Mouse (Mus musculus) layer of hippocampus, adult 9-10 months (tissue): Measurements from ENCODE around the gene Saxo1.

Experiments
- DNase-seq: peaks from one replicate; pipeline ENCODE4 v3.0.0; 2022; ENCODE audit warnings: low spot score

Saxo1 gene

GRCm38 (mm10) chr4:86527162-86528136, 30.7 kb downstream of the Saxo1 start:
- DNase-seq: no peak

- DNase-seq: no peak
Measured at GRCm38 (mm10) chr4:86524483-86524882, 33.6 kb downstream of the Saxo1 start.

- DNase-seq: no peak
Measured at GRCm38 (mm10) chr4:86523771-86524170, 34.4 kb downstream of the Saxo1 start.

- DNase-seq: no peak
Measured at GRCm38 (mm10) chr4:86520695-86521094, 37.4 kb downstream of the Saxo1 start.

- no peak for DNase-seq
Measured at GRCm38 (mm10) chr4:86519953-86520352, 38.2 kb downstream of the Saxo1 start.

- no peak for DNase-seq
Measured at GRCm38 (mm10) chr4:86504656-86505055, 53.5 kb downstream of the Saxo1 start.

- DNase-seq: no peak
Measured at GRCm38 (mm10) chr4:86499561-86499960, 58.6 kb downstream of the Saxo1 start.

- no peak for DNase-seq
Measured at GRCm38 (mm10) chr4:86498754-86499153, 59.4 kb downstream of the Saxo1 start.

GRCm38 (mm10) chr4:86489128-86489527, 69.0 kb downstream of the Saxo1 start:
- DNase-seq: no peak

- DNase-seq: no peak
Measured at GRCm38 (mm10) chr4:86486901-86487300, 71.2 kb downstream of the Saxo1 start.

- no peak for DNase-seq
Measured at GRCm38 (mm10) chr4:86486491-86486890, 71.6 kb downstream of the Saxo1 start.

- DNase-seq: no peak
Measured at GRCm38 (mm10) chr4:86485052-86485451, 73.1 kb downstream of the Saxo1 start.

- no peak for DNase-seq
Measured at GRCm38 (mm10) chr4:86483686-86484085, 74.4 kb downstream of the Saxo1 start.

- DNase-seq: no peak
Measured at GRCm38 (mm10) chr4:86483013-86483615, 75.0 kb downstream of the Saxo1 start.

- no peak for DNase-seq
Measured at GRCm38 (mm10) chr4:86480891-86481290, 77.2 kb downstream of the Saxo1 start.

- DNase-seq: no peak
Measured at GRCm38 (mm10) chr4:86464808-86465207, 93.3 kb downstream of the Saxo1 start.

- no peak for DNase-seq
Measured at GRCm38 (mm10) chr4:86450468-86450867, 107.7 kb downstream of the Saxo1 start.

GRCm38 (mm10) chr4:86436336-86436735, 121.8 kb downstream of the Saxo1 start:
- no peak for DNase-seq

- DNase-seq: no peak
Measured at GRCm38 (mm10) chr4:86435631-86436030, 122.5 kb downstream of the Saxo1 start.

GRCm38 (mm10) chr4:86428091-86428745, 129.9 kb downstream of the Saxo1 start:
- no peak for DNase-seq

- DNase-seq: no peak
Measured at GRCm38 (mm10) chr4:86427312-86427711, 130.8 kb downstream of the Saxo1 start.

- no peak for DNase-seq
Measured at GRCm38 (mm10) chr4:86426549-86426948, 131.6 kb downstream of the Saxo1 start.

- DNase-seq: no peak
Measured at GRCm38 (mm10) chr4:86425581-86425980, 132.5 kb downstream of the Saxo1 start.
